Mouse (Mus musculus) lung, adult 2 months (tissue): ENCODE data around the gene Sox5.

Experiments
- CTCF ChIP-seq: fragments of 200-500 bp; IDR thresholded peaks from 2 replicates; pipeline ENCODE4 v1.5.1; 2011; ENCODE audit warnings: mild to moderate bottlenecking, low read length, control low read depth; ENCODE audit not compliant: insufficient read depth
- POLR2A ChIP-seq: fragments of 200-500 bp; IDR thresholded peaks from 2 replicates; pipeline ENCODE4 v1.6.1; 2011; ENCODE audit warnings: low read depth, mild to moderate bottlenecking, control low read depth, low read length, borderline replicate concordance; ENCODE audit errors: extremely low read depth

GRCm38 (mm10) chr6:144281661-144282060 is 500.1 kb downstream of the Sox5 start:
- TF ChIP-seq CTCF (no peak), POLR2A (no peak)
